Mouse (Mus musculus): ENCODE data around the gene Mtmr3. TPM values are rescaled to one million over a fixed set of nuclear protein-coding genes. Genes with fewer than 3 reads are reported as not detected.
"Not testable (repeated sequence)": the region's sequence is repeated elsewhere in the genome, so short reads cannot be mapped to it uniquely, and the experiment has no call there.

Gene Mtmr3
- polyA plus RNA-seq, 1 experiment = 53.7 TPM

- DNase-seq (ENCODE audit: low read depth) = no peak
- no peak for TF ChIP-seq POLR2A (IDR thresholded peaks at IDR 0.05; ENCODE audit: borderline replicate concordance, extremely low read depth, insufficient read depth, insufficient read length, poor library complexity, severe bottlenecking)
Measured at GRCm38 (mm10) chr11:4553274-4554063, 41.2 kb downstream of the Mtmr3 start.

- TF ChIP-seq CTCF (IDR thresholded peaks at IDR 0.05; ENCODE audit: borderline replicate concordance, extremely low read depth, insufficient read depth, insufficient read length) (no peak), POLR2A (IDR thresholded peaks at IDR 0.05; ENCODE audit: borderline replicate concordance, extremely low read depth, insufficient read depth, insufficient read length, poor library complexity, severe bottlenecking) (no peak)
- no peak for DNase-seq (ENCODE audit: low read depth)
Measured at GRCm38 (mm10) chr11:4547569-4547968, 47.1 kb downstream of the Mtmr3 start.

DNA sequence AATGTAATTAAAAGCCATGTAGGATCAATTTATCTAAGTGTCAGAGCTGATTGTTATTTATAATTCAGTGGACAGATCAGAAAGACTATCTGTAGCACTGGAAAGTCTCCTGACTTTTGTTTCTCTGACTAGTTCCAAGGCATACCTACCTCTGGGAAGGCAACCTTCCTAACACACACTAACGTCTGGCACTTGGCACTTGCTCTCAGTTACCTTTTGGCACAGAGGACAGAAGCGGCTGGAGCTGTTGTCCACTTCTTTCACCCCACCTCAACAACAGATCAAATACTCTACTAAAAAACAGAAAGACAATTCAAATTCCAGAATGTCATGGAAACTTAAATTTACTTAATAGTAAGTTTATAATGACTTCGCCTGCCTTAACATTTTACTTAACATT lies 48.7 kb downstream of the Mtmr3 start:
- TF ChIP-seq POLR2A (IDR thresholded peaks at IDR 0.05; ENCODE audit: borderline replicate concordance, extremely low read depth, insufficient read depth, insufficient read length, poor library complexity, severe bottlenecking) (no peak), CTCF (IDR thresholded peaks at IDR 0.05; ENCODE audit: borderline replicate concordance, extremely low read depth, insufficient read depth, insufficient read length) (no peak)

DNA sequence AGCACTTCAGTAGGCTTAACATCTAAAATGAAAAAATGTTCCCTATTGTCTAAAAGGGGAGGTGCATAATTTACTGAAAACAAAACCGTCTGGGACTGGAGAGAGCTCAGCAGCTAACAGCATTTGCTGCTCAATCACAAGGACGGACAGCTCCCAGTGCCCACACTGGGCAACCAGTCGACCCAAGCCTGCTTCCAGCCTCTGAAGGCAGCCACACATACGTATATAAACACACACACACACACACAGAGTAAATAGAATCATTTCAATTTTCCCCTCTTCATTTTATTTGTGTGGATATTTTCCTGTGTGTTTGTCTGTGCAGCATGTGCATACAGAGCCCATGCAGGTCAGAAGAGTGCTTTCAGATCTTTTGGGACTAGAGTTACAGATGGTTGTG lies 49.3 kb downstream of the Mtmr3 start:
- TF ChIP-seq CTCF (IDR thresholded peaks at IDR 0.05; ENCODE audit: borderline replicate concordance, extremely low read depth, insufficient read depth, insufficient read length) (no peak), POLR2A (IDR thresholded peaks at IDR 0.05; ENCODE audit: borderline replicate concordance, extremely low read depth, insufficient read depth, insufficient read length, poor library complexity, severe bottlenecking) (no peak)
- DNase-seq (ENCODE audit: low read depth) = no peak

More for the DNA sequence above, 48.7 kb downstream of the Mtmr3 start:
- DNase-seq (ENCODE audit: low read depth) = no peak

DNA sequence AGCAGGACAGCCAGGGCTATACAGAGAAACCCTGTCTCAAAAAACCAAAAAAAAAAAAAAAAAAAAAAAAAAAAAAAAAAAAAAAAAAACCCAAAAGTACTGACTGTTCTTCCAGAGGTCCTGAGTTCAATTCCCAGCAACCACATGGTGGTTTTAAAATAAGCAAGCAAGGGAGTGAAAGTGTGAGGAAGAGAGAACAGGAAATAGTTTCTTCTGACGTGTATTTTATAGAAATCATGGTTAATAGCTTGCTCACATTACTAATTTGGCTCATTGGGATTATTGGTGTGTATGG lies 50.1 kb downstream of the Mtmr3 start:
- not testable (repeated sequence) for DNase-seq (ENCODE audit: low read depth)

- TF ChIP-seq CTCF (IDR thresholded peaks at IDR 0.05; ENCODE audit: borderline replicate concordance, extremely low read depth, insufficient read depth, insufficient read length) (no peak), POLR2A (IDR thresholded peaks at IDR 0.05; ENCODE audit: borderline replicate concordance, extremely low read depth, insufficient read depth, insufficient read length, poor library complexity, severe bottlenecking) (no peak)
Measured at GRCm38 (mm10) chr11:4543746-4544626, 50.7 kb downstream of the Mtmr3 start.

DNA sequence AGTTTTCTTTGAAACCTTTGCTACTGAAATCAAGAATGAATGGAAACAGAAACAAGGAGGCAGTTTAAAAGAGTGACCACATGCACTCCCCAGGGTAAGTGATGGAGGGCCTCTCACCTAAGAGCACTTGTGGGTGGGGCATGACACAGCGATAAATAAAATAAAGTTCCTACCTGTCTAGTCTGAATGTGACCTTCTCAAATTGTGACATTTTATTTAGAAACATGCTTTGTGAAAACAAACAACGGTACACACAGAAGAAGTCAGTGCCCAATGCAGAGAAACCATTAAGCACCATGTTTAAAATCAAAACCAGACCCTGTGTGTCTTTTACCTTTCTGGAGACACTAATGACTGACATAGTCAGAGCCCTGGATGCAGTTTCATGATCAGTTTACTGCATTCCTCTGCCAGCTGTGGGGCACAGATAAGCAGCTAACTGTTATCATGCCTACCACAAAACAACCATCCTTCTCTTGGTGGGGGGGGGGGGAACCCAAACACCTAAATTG lies 51.6 kb downstream of the Mtmr3 start:
- no peak for DNase-seq (ENCODE audit: low read depth)
- TF ChIP-seq POLR2A (IDR thresholded peaks at IDR 0.05; ENCODE audit: borderline replicate concordance, extremely low read depth, insufficient read depth, insufficient read length, poor library complexity, severe bottlenecking) (no peak), CTCF (IDR thresholded peaks at IDR 0.05; ENCODE audit: borderline replicate concordance, extremely low read depth, insufficient read depth, insufficient read length) (no peak)

More at GRCm38 (mm10) chr11:4543746-4544626, 50.7 kb downstream of the Mtmr3 start:
- no peak for DNase-seq (ENCODE audit: low read depth)

DNA sequence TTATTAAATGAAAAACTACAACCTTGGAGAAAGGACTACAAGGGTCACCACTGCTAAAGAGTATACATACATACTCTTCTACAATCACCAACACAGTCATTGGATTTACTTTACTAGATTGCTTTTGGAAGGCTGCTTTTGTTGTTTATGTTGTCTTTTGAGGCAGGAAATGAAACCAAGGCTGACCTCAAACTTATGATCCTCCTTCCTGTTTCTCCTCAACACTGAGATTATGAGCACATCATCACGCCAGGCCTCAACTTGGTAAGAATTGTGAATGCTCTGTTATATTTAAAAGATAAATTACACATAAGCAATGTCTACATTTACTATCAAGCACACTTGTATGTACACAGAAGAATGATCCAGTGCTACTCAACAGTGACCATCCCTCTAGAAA lies 58.0 kb downstream of the Mtmr3 start:
- TF ChIP-seq CTCF (IDR thresholded peaks at IDR 0.05; ENCODE audit: borderline replicate concordance, extremely low read depth, insufficient read depth, insufficient read length) = no peak
- TF ChIP-seq POLR2A (IDR thresholded peaks at IDR 0.05; ENCODE audit: borderline replicate concordance, extremely low read depth, insufficient read depth, insufficient read length, poor library complexity, severe bottlenecking) = no peak
- DNase-seq (ENCODE audit: low read depth) = no peak

DNA sequence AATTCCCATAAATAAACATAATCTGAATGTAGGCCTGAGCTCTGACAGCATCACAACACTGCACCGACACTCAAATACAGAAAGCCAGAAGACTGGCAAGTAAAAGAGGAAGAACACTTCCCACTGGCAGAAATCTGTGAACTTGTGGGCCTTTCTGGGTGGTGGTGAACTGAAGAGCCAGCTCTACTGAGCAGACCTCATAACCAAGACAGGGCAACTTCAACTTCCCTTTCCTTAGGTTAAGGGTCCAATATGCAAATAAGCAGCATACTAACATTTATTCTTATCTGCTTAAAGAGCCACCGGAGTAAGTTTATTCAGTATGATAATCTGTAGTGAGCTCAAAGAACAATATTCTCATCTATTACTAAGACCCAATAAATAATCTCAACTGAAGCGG lies 67.5 kb downstream of the Mtmr3 start:
- TF ChIP-seq CTCF (IDR thresholded peaks at IDR 0.05; ENCODE audit: borderline replicate concordance, extremely low read depth, insufficient read depth, insufficient read length) = no peak
- no peak for TF ChIP-seq POLR2A (IDR thresholded peaks at IDR 0.05; ENCODE audit: borderline replicate concordance, extremely low read depth, insufficient read depth, insufficient read length, poor library complexity, severe bottlenecking)
- DNase-seq (ENCODE audit: low read depth) = no peak

DNA sequence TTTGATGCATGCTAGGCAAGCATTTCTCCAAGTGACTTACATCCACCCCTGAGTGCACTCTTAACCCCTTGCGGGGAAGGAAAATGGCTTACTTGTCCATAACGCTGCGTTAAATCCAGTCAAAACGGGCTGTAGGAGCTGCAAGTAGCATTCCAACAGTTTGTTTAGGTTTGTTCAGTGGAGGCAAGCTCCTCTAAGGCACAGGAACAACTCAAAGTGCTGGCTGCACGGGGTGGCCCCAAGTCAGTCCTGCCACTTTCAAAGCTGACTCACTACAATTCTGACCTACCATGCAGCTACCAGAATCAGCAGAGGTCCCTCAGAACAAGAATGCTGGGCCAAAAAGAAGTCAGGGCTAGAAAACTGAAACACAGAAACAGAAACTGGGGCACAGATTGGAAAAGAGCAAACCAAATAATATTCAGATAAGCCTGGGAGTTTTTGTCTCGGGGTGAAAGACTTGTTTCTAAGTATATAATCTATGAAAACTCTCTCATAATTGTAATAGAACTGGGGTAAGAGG lies 72.5 kb downstream of the Mtmr3 start:
- TF ChIP-seq POLR2A (IDR thresholded peaks at IDR 0.05; ENCODE audit: borderline replicate concordance, extremely low read depth, insufficient read depth, insufficient read length, poor library complexity, severe bottlenecking) (no peak), CTCF (IDR thresholded peaks at IDR 0.05; ENCODE audit: borderline replicate concordance, extremely low read depth, insufficient read depth, insufficient read length) (no peak)
- DNase-seq (ENCODE audit: low read depth) = no peak

- TF ChIP-seq CTCF (IDR thresholded peaks at IDR 0.05; ENCODE audit: borderline replicate concordance, extremely low read depth, insufficient read depth, insufficient read length) (no peak), POLR2A (IDR thresholded peaks at IDR 0.05; ENCODE audit: borderline replicate concordance, extremely low read depth, insufficient read depth, insufficient read length, poor library complexity, severe bottlenecking) (no peak)
- no peak for DNase-seq (ENCODE audit: low read depth)
Measured at GRCm38 (mm10) chr11:4518981-4519380, 75.7 kb downstream of the Mtmr3 start.

Measured in brain, embryonic 14.5 days (tissue).